Mouse (Mus musculus) ES-E14 (cell line): ENCODE data around the gene Rabl6.

Experiments
- CHD2 ChIP-seq: IDR thresholded peaks from 2 replicates; pipeline ENCODE4 v1.6.1; 2014; ENCODE audit warnings: mild to moderate bottlenecking, low read depth, low read length, inconsistent platforms
- HCFC1 ChIP-seq: IDR thresholded peaks from 2 replicates; pipeline ENCODE4 v1.6.1; 2012; ENCODE audit warnings: low read length, inconsistent platforms, borderline replicate concordance; ENCODE audit not compliant: insufficient read depth
- MAFK ChIP-seq: IDR thresholded peaks from 2 replicates; pipeline ENCODE4 v1.6.1; 2014; ENCODE audit warnings: mild to moderate bottlenecking, low read depth, low read length, inconsistent platforms; ENCODE audit not compliant: insufficient read depth
- ZC3H11A ChIP-seq: IDR thresholded peaks from 2 replicates; pipeline ENCODE4 v1.6.1; 2012; ENCODE audit warnings: low read depth, mild to moderate bottlenecking, inconsistent platforms, low read length, borderline replicate concordance
- ZNF384 ChIP-seq: IDR thresholded peaks from 2 replicates; pipeline ENCODE4 v1.6.1; 2012; ENCODE audit warnings: low read depth, low read length, inconsistent platforms

GRCm38 (mm10) chr2:25551186-25551585 lies 57.1 kb downstream of the Rabl6 start:
- TF ChIP-seq HCFC1 (no peak), MAFK (no peak), ZNF384 (no peak), ZC3H11A (no peak), CHD2 (no peak)
